Mouse (Mus musculus) heart, postnatal 0 days (tissue): ENCODE results near the gene Gal3st3.

Experiments
- CTCF ChIP-seq: IDR thresholded peaks from 2 replicates; pipeline ENCODE4 v1.5.1; 2016; ENCODE audit warnings: antibody characterized with exemption, control low read depth, low read depth
- EP300 ChIP-seq: IDR thresholded peaks from 2 replicates; pipeline ENCODE4 v1.6.1; 2016; ENCODE audit warnings: antibody characterized with exemption, low read depth

- TF ChIP-seq CTCF (no peak), EP300 (no peak)
Observed at GRCm38 (mm10) chr19:5272326-5272795, 25.8 kb upstream of the Gal3st3 start.
